Mouse (Mus musculus): ENCODE data around the gene Triml2. TPM values are rescaled to one million over a fixed set of nuclear protein-coding genes. Genes with fewer than 3 reads are reported as not detected.

Triml2 gene
- polyA plus RNA-seq, 1 experiment, result not detected

DNA sequence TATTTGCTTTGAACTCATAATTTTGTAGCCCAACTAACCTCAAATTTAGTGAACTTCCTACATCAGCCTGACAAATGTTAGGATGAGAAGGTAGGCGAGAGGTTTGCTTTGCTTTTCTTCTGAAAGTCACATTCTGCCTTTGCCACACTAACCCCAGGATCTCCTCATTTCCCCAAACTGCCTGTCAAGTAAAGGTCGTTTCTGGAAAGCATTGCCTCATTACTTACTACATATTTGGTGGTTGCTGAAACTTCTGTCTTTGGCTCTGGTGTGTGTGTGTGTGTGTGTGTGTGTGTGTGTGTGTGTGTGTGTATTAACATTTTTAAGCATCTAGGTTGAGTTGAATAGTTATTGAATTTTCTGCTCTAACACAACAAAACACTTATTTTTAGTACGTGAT is 15.9 kb upstream of the Triml2 start:
- no peaks in the 10 kb centered on the region for H3K36me3 ChIP-seq (ENCODE audit: control insufficient read depth, insufficient read depth)
- no peaks in the 10 kb centered on the region for H3K79me2 ChIP-seq (ENCODE audit: control insufficient read depth, insufficient read depth)
- H3K27me3 ChIP-seq (ENCODE audit: control insufficient read depth, insufficient read depth, insufficient read length), result no peaks in the 10 kb centered on the region
- TF ChIP-seq TCF3 (IDR thresholded peaks at IDR 0.05; ENCODE audit: insufficient read length, low read depth), result no peak
- TF ChIP-seq CEBPB (IDR thresholded peaks at IDR 0.05; ENCODE audit: insufficient read depth, poor library complexity, severe bottlenecking), result no peak
- TF ChIP-seq MYOD1 (IDR thresholded peaks at IDR 0.05; ENCODE audit: control insufficient read depth in 1 of 3, insufficient read length in 2 of 3, low read depth in 2 of 3), result no peak
- no peak for TF ChIP-seq MYOG (IDR thresholded peaks at IDR 0.05; ENCODE audit: control insufficient read depth in 1 of 3, insufficient read depth in 1 of 3, insufficient read length in 2 of 3, low read depth in 2 of 3)
- no peak for TF ChIP-seq REST (IDR thresholded peaks at IDR 0.05; ENCODE audit: insufficient read depth, insufficient read length)
- TF ChIP-seq E2F4 (IDR thresholded peaks at IDR 0.05; ENCODE audit: insufficient read depth), result no peak
- no peak for TF ChIP-seq POLR2AphosphoS2 (IDR thresholded peaks at IDR 0.05; ENCODE audit: insufficient read length, low read depth)
- TF ChIP-seq TCF12 (IDR thresholded peaks at IDR 0.05; ENCODE audit: insufficient read depth, poor library complexity, severe bottlenecking), result no peak
- no peak for TF ChIP-seq USF1 (IDR thresholded peaks at IDR 0.05; ENCODE audit: low read depth)
- TF ChIP-seq POLR2A (IDR thresholded peaks at IDR 0.05; ENCODE audit: insufficient read length, low read depth), result no peak
- TF ChIP-seq MAX (IDR thresholded peaks at IDR 0.05; ENCODE audit: low read depth), result no peak
- no peak for TF ChIP-seq SRF (IDR thresholded peaks at IDR 0.05; ENCODE audit: control insufficient read depth, insufficient read length, low read depth)
- no peak overlapping the region for H3ac ChIP-seq (ENCODE audit: control insufficient read depth, insufficient read length)
- no peak overlapping the region for H3K4me2 ChIP-seq (ENCODE audit: low read depth)
- H3K4me3 ChIP-seq, result no peak overlapping the region

- H3ac ChIP-seq (ENCODE audit: control insufficient read depth, insufficient read length), result no peak overlapping the region
Measured at GRCm38 (mm10) chr8:43168083-43168482, 12.3 kb upstream of the Triml2 start.

GRCm38 (mm10) chr8:43169249-43169755 is 11.0 kb upstream of the Triml2 start:
- H3K79me2 ChIP-seq (ENCODE audit: control insufficient read depth, insufficient read depth), result no peaks in the 10 kb centered on the region
- no peak overlapping the region for H3K4me2 ChIP-seq (ENCODE audit: low read depth)
- TF ChIP-seq MYOD1 (IDR thresholded peaks at IDR 0.05; ENCODE audit: control insufficient read depth in 1 of 3, insufficient read length in 2 of 3, low read depth in 2 of 3), result no peak
- no peak for TF ChIP-seq MAX (IDR thresholded peaks at IDR 0.05; ENCODE audit: low read depth)
- no peak for TF ChIP-seq E2F4 (IDR thresholded peaks at IDR 0.05; ENCODE audit: insufficient read depth)
- no peak for TF ChIP-seq REST (IDR thresholded peaks at IDR 0.05; ENCODE audit: insufficient read depth, insufficient read length)
- no peak for TF ChIP-seq MYOG (IDR thresholded peaks at IDR 0.05; ENCODE audit: control insufficient read depth in 1 of 3, insufficient read depth in 1 of 3, insufficient read length in 2 of 3, low read depth in 2 of 3)
- no peak for TF ChIP-seq POLR2AphosphoS2 (IDR thresholded peaks at IDR 0.05; ENCODE audit: insufficient read length, low read depth)
- TF ChIP-seq POLR2A (IDR thresholded peaks at IDR 0.05; ENCODE audit: insufficient read length, low read depth), result no peak
- TF ChIP-seq SRF (IDR thresholded peaks at IDR 0.05; ENCODE audit: control insufficient read depth, insufficient read length, low read depth), result no peak
- no peak for TF ChIP-seq TCF3 (IDR thresholded peaks at IDR 0.05; ENCODE audit: insufficient read length, low read depth)
- TF ChIP-seq CEBPB (IDR thresholded peaks at IDR 0.05; ENCODE audit: insufficient read depth, poor library complexity, severe bottlenecking), result no peak
- no peak for TF ChIP-seq USF1 (IDR thresholded peaks at IDR 0.05; ENCODE audit: low read depth)
- no peak for TF ChIP-seq TCF12 (IDR thresholded peaks at IDR 0.05; ENCODE audit: insufficient read depth, poor library complexity, severe bottlenecking)
- H3K27me3 ChIP-seq (ENCODE audit: control insufficient read depth, insufficient read depth, insufficient read length), result no peaks in the 10 kb centered on the region
- H3ac ChIP-seq (ENCODE audit: control insufficient read depth, insufficient read length), result no peak overlapping the region
- H3K4me3 ChIP-seq, result no peak overlapping the region
- H3K36me3 ChIP-seq (ENCODE audit: control insufficient read depth, insufficient read depth), result no peaks in the 10 kb centered on the region

More at GRCm38 (mm10) chr8:43168083-43168482, 12.3 kb upstream of the Triml2 start:
- no peak overlapping the region for H3K4me3 ChIP-seq
- no peaks in the 10 kb centered on the region for H3K27me3 ChIP-seq (ENCODE audit: control insufficient read depth, insufficient read depth, insufficient read length)
- no peaks in the 10 kb centered on the region for H3K79me2 ChIP-seq (ENCODE audit: control insufficient read depth, insufficient read depth)
- TF ChIP-seq CEBPB (IDR thresholded peaks at IDR 0.05; ENCODE audit: insufficient read depth, poor library complexity, severe bottlenecking) (no peak), POLR2AphosphoS2 (IDR thresholded peaks at IDR 0.05; ENCODE audit: insufficient read length, low read depth) (no peak), MAX (IDR thresholded peaks at IDR 0.05; ENCODE audit: low read depth) (no peak), TCF3 (IDR thresholded peaks at IDR 0.05; ENCODE audit: insufficient read length, low read depth) (no peak), TCF12 (IDR thresholded peaks at IDR 0.05; ENCODE audit: insufficient read depth, poor library complexity, severe bottlenecking) (no peak), MYOG (IDR thresholded peaks at IDR 0.05; ENCODE audit: control insufficient read depth in 1 of 3, insufficient read depth in 1 of 3, insufficient read length in 2 of 3, low read depth in 2 of 3) (no peak), USF1 (IDR thresholded peaks at IDR 0.05; ENCODE audit: low read depth) (no peak)
- no peaks in the 10 kb centered on the region for H3K36me3 ChIP-seq (ENCODE audit: control insufficient read depth, insufficient read depth)
- H3K4me2 ChIP-seq (ENCODE audit: low read depth), result no peak overlapping the region

- no peaks in the 10 kb centered on the region for H3K79me2 ChIP-seq (ENCODE audit: control insufficient read depth, insufficient read depth)
- no peak overlapping the region for H3K4me3 ChIP-seq
- no peaks in the 10 kb centered on the region for H3K27me3 ChIP-seq (ENCODE audit: control insufficient read depth, insufficient read depth, insufficient read length)
- TF ChIP-seq MAX (IDR thresholded peaks at IDR 0.05; ENCODE audit: low read depth) (no peak), POLR2A (IDR thresholded peaks at IDR 0.05; ENCODE audit: insufficient read length, low read depth) (no peak), MYOG (IDR thresholded peaks at IDR 0.05; ENCODE audit: control insufficient read depth in 1 of 3, insufficient read depth in 1 of 3, insufficient read length in 2 of 3, low read depth in 2 of 3) (no peak), USF1 (IDR thresholded peaks at IDR 0.05; ENCODE audit: low read depth) (no peak), TCF3 (IDR thresholded peaks at IDR 0.05; ENCODE audit: insufficient read length, low read depth) (no peak), POLR2AphosphoS2 (IDR thresholded peaks at IDR 0.05; ENCODE audit: insufficient read length, low read depth) (no peak), TCF12 (IDR thresholded peaks at IDR 0.05; ENCODE audit: insufficient read depth, poor library complexity, severe bottlenecking) (no peak), MYOD1 (IDR thresholded peaks at IDR 0.05; ENCODE audit: control insufficient read depth in 1 of 3, insufficient read length in 2 of 3, low read depth in 2 of 3) (no peak), SRF (IDR thresholded peaks at IDR 0.05; ENCODE audit: control insufficient read depth, insufficient read length, low read depth) (no peak), E2F4 (IDR thresholded peaks at IDR 0.05; ENCODE audit: insufficient read depth) (no peak), REST (IDR thresholded peaks at IDR 0.05; ENCODE audit: insufficient read depth, insufficient read length) (no peak), CEBPB (IDR thresholded peaks at IDR 0.05; ENCODE audit: insufficient read depth, poor library complexity, severe bottlenecking) (no peak)
- no peak overlapping the region for H3ac ChIP-seq (ENCODE audit: control insufficient read depth, insufficient read length)
- H3K36me3 ChIP-seq (ENCODE audit: control insufficient read depth, insufficient read depth), result no peaks in the 10 kb centered on the region
- no peak overlapping the region for H3K4me2 ChIP-seq (ENCODE audit: low read depth)
Measured at GRCm38 (mm10) chr8:43176766-43177486, 3.4 kb upstream of the Triml2 start.
